In the genomic region with DNA sequence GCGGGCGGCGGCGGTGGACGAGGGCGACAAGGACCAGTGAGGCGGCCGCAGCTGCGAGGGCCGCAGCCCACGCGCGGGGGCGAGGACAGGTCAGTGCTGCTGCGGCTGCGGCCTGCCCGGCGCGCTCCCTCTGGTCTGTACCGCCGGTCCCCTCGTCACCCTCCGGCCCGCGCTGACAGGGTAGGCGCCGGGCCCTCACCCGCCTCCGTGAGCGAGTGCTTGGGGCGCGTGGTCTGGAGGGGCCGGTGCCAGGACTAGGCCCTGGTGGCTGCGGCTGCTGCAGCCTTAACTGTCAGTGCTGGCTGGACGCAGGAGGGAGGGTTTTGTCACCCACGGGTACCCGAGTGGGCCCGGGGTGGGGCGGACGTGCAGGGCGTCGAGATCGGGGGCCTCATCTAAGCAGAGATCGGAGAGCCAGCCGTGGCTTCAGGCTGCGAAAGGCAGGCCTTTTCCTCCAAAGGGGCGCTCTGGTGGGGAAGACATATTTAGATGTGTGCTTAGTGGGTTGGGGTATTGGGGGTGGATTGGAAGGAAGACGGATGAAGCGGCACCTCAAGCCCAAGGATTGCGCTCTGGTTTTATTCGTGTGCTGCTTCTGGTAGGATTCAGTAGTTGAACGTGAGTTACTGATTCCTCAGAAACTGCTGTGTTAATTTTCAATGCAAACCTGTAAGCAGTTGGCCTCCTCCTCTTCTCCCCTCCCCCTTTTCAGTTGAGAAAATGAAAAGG, we compare ENCODE assay signal across 7 mouse cellular contexts. TPM values are rescaled to one million over a fixed set of nuclear protein-coding genes. Genes with fewer than 3 reads are reported as not detected.
A peak's percentile ranks its signal among the peaks of the same experiment; 100 is the strongest.
DNase-seq lines count a peak whose midpoint lies in the region; ATAC-seq and TF ChIP-seq lines count a peak whose summit lies in the region.

No protein-coding gene starts in this region.

- H3K27ac ChIP-seq in hindbrain, embryonic 11.5 days (ENCODE audit: low read depth, low read length): peak overlapping the region; percentile 95
- H3K27ac ChIP-seq in macrophage: peak overlapping the region; percentile 75

- CTCF ChIA-PET in Patski (lab: Charles Lee): no interaction called here

- no peaks in the 10 kb centered on the region for H3K4me1 ChIP-seq in hindbrain, embryonic 11.5 days (replicated peaks; ENCODE audit: control insufficient read depth, insufficient read depth, low read length)

- peak overlapping the region; percentile 95 for H3K4me3 ChIP-seq in hindbrain, embryonic 11.5 days (ENCODE audit: low read depth, low read length)
- H3K4me3 ChIP-seq in macrophage (ENCODE audit: inconsistent target): peak overlapping the region; percentile 82

- H3K9me3 ChIP-seq in hindbrain, embryonic 11.5 days (ENCODE audit: control insufficient read depth, low read length): no peaks in the 10 kb centered on the region

- peak; percentile 38 for ATAC-seq in Patski
- peak; percentile 71 for ATAC-seq in hindbrain, embryonic 11.5 days (ENCODE audit: low FRiP score)

- H3K79me2 ChIP-seq in macrophage (ENCODE audit: inconsistent target): peaks cover 51% of the 10 kb centered on the region

- no peaks in the 10 kb centered on the region for H3K27me3 ChIP-seq in Patski
- H3K27me3 ChIP-seq in hindbrain, embryonic 11.5 days (ENCODE audit: control insufficient read depth, insufficient read depth, low read length): no peaks in the 10 kb centered on the region

- H3K4me2 ChIP-seq in hindbrain, embryonic 11.5 days (replicated peaks; ENCODE audit: low read depth, low read length): peak overlapping the region; percentile 43

- no peak for TF ChIP-seq CTCF in Patski (IDR thresholded peaks at IDR 0.05)

- under 1% methylated on average over 51 of the region's 52 CpGs for WGBS in hindbrain, embryonic 11.5 days
- under 1% methylated on average over 51 of the region's 52 CpGs for WGBS in macrophage (ENCODE audit: missing documents)

- in situ Hi-C loops in Patski (cut with MboI; ENCODE audit: low pct_unique_long_range_greater_than_20kb): loop anchor here (25.0 kb wide), 1 partner anchor 492 kb away; no protein-coding TSS in a partner anchor

- no peaks in the 10 kb centered on the region for H3K36me3 ChIP-seq in hindbrain, embryonic 11.5 days (ENCODE audit: control insufficient read depth, insufficient read depth, low read length)
- H3K36me3 ChIP-seq in macrophage (ENCODE audit: inconsistent target): no peaks in the 10 kb centered on the region

- no peak for DNase-seq in Patski (ENCODE audit: low read depth, low spot score)
- peak; percentile 45 for DNase-seq in c-Kit-positive CD71-positive TER-119-positive erythroid progenitor cells, embryonic 14.5 days (ENCODE audit: low spot score)
- peak; percentile 25 for DNase-seq in forelimb bud, embryonic 11.5 days (ENCODE audit: low read depth, low spot score)
- DNase-seq in hindbrain, embryonic 11.5 days (ENCODE audit: low spot score): peak; percentile 73
- DNase-seq in left cerebral cortex, adult 9 months (ENCODE audit: low spot score in 2 of 2): peak; percentile 33 to 59
- peak; percentile 29 for DNase-seq in skeletal muscle tissue, adult 2 months (ENCODE audit: low read depth, low spot score)

- H3K9ac ChIP-seq in hindbrain, embryonic 11.5 days (ENCODE audit: low read depth, low read length): peak overlapping the region; percentile 93

- POLR2A ChIA-PET in Patski (lab: Charles Lee): no interaction called here

RNA-seq across cellular contexts. Expression of a gene that starts 0.8 kb away (rescaled TPM):
- 37.9 TPM for polyA plus RNA-seq in Patski (2021)
- 157 and 160 TPM in 2 replicates for polyA plus RNA-seq in hindbrain, embryonic 11.5 days (2014; fragmentation: Nextera tagmentation; extraction: Ambion mirVana)
- 100 to 1,000 TPM; 104 to 356 (median 246) TPM for total RNA-seq in macrophage (2018; cell fraction: chromatin; rRNA removed)
- 10 to 100 TPM; 41.0 to 96.3 (median 66.0) TPM for total RNA-seq in macrophage (2018; cell fraction: cytosol; rRNA removed)
- 100 to 1,000 TPM in 23 of 26 experiments, 10 to 100 TPM in 3; 76.0 to 300 (median 146) TPM for total RNA-seq in macrophage (2018; cell fraction: nucleus; rRNA removed)
- polyA plus RNA-seq in macrophage (2018): 25.9 to 45.7 TPM (median 32.0 TPM) in 3 replicates
